Mouse (Mus musculus): ENCODE measurements at regions not wholly inside any gene's neighbourhood (a gene's known extent, or its start where the extent isn't known, plus 50 kb on each side); places are given as distances from the start of the nearest gene placed in this dataset.

- TF ChIP-seq CTCF (IDR thresholded peaks at IDR 0.05; ENCODE audit: low read depth, low read length) (no peak), EP300 (IDR thresholded peaks at IDR 0.05; ENCODE audit: insufficient read depth, low read depth, low read length) (no peak), POLR2A (IDR thresholded peaks at IDR 0.05; ENCODE audit: insufficient read depth, low read length) (no peak)
Observed at GRCm38 (mm10) chr12:77532547-77532946, 294.6 kb downstream of the Fut8 start.
